Mouse (Mus musculus): ENCODE measurements at regions not wholly inside any gene's neighbourhood (a gene's known extent, or its start where the extent isn't known, plus 50 kb on each side); places are given as distances from the start of the nearest gene placed in this dataset.

DNA sequence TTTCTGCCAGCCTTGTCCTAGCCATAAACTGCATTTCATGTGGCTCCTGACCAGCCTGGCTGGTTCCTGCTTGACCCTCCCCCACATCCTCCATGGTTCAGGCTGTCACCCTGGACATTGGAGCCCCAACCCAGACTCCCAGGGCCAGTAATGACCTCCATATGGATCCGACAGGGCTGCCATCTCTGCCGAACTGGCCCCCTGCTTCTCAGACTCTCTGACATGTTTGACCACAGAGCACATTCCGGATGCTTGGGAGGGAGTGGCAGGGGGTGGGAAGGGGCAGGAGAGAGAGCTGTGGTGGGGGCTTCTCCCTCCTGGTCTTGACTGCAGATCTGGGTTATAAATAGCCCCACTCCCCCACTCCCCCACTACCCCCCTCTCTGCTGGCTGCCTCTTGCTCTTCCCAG lies 59.0 kb upstream of the Actrt2 start:
- TF ChIP-seq CHD2 (IDR thresholded peaks at IDR 0.05; ENCODE audit: low read length), result no peak
- TF ChIP-seq RAD21 (IDR thresholded peaks at IDR 0.05; ENCODE audit: low read depth, low read length), result no peak
- no peak for TF ChIP-seq USF2 (conservative IDR thresholded peaks at IDR 0.05; ENCODE audit: low read depth, low read length)
- no peak for TF ChIP-seq ZMIZ1 (IDR thresholded peaks at IDR 0.05; ENCODE audit: low read depth, low read length)
- no peak for TF ChIP-seq JUN (IDR thresholded peaks at IDR 0.05; ENCODE audit: insufficient read depth, low read depth, low read length)
- TF ChIP-seq ETS1 (conservative IDR thresholded peaks at IDR 0.05; ENCODE audit: low read depth, low read length), result no peak
- no peak for TF ChIP-seq USF1 (IDR thresholded peaks at IDR 0.05; ENCODE audit: low read depth, low read length)
- TF ChIP-seq MAX (IDR thresholded peaks at IDR 0.05; ENCODE audit: low read length), result no peak
- TF ChIP-seq POLR2A (IDR thresholded peaks at IDR 0.05; ENCODE audit: low read depth, low read length), result no peak
- TF ChIP-seq MYC (IDR thresholded peaks at IDR 0.05; ENCODE audit: low read depth, low read length), result no peak
- no peak for TF ChIP-seq EP300 (IDR thresholded peaks at IDR 0.05; ENCODE audit: low read length)
- no peak for TF ChIP-seq HCFC1 (IDR thresholded peaks at IDR 0.05; ENCODE audit: low read depth, low read length)
- no peak for TF ChIP-seq BHLHE40 (IDR thresholded peaks at IDR 0.05; ENCODE audit: low read depth, low read length)
- no peak for TF ChIP-seq CHD1 (IDR thresholded peaks at IDR 0.05; ENCODE audit: low read depth, low read length)
- no peak overlapping the region for H3K27ac ChIP-seq (ENCODE audit: insufficient read depth, low read depth)
- no peak overlapping the region for H3K4me2 ChIP-seq (ENCODE audit: insufficient read depth, low read depth, poor library complexity, severe bottlenecking)
- in situ Hi-C loops (cut with MboI; ENCODE audit: low pct_ligation_motif_present, low pct_unique_long_range_greater_than_20kb, low sequenced_read_pairs) (no loop called here), dilution Hi-C loops (cut with MboI; ENCODE audit: extremely low pct_ligation_motif_present, extremely low pct_unique_long_range_greater_than_20kb, low sequenced_read_pairs) (no loop called here)
- no peak overlapping the region for H3K4me3 ChIP-seq (replicated peaks in 1 of 3; ENCODE audit: low read depth in 2 of 3, low read length in 2 of 3, poor library complexity in 1 of 3)
- peaks cover 54% of the 10 kb centered on the region for H3K9me3 ChIP-seq (replicated peaks; ENCODE audit: low read length)
- H3K9ac ChIP-seq (ENCODE audit: insufficient read depth, low read depth), result no peak overlapping the region
- no peak for DNase-seq (ENCODE audit: extremely low read depth)
- no peaks in the 10 kb centered on the region for H3K36me3 ChIP-seq (replicated peaks in 1 of 2; ENCODE audit: control insufficient read depth in 1 of 2, insufficient read depth in 1 of 2, low read length in 1 of 2)
- no peaks in the 10 kb centered on the region for H3K27me3 ChIP-seq (replicated peaks)
- H3K79me2 ChIP-seq (replicated peaks; ENCODE audit: control insufficient read depth, extremely low read depth, insufficient read depth, poor library complexity, severe bottlenecking), result no peaks in the 10 kb centered on the region
- H3K4me1 ChIP-seq (ENCODE audit: control insufficient read depth in 1 of 2, insufficient read depth in 2 of 2), result no peaks in the 10 kb centered on the region

DNA sequence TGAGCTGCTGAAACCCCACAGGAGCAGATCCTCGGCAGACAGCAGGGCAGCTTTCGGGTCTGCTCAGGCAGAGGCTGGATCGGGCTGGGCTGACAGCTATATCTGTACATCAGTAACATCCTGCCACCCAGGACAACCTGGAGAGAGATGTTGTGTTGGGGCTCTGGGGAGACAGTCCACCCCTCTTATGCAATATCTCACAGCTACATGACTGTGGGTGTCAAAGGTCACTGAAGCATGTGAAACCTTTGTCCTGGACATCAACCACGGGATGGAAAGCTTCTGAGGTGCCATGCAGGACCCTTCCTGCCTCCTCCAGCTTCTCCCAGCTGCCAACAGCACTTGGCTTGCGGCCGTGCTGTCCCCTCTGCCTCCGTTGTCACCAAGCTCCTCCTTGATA lies 60.3 kb upstream of the Actrt2 start:
- Histone ChIP-seq H3K4me1 (ENCODE audit: control insufficient read depth in 1 of 2, insufficient read depth in 2 of 2) (no peaks in the 10 kb centered on the region), H3K36me3 (replicated peaks in 1 of 2; ENCODE audit: control insufficient read depth in 1 of 2, insufficient read depth in 1 of 2, low read length in 1 of 2) (no peaks in the 10 kb centered on the region), H3K79me2 (replicated peaks; ENCODE audit: control insufficient read depth, extremely low read depth, insufficient read depth, poor library complexity, severe bottlenecking) (no peaks in the 10 kb centered on the region), H3K4me2 (ENCODE audit: insufficient read depth, low read depth, poor library complexity, severe bottlenecking) (no peak overlapping the region), H3K4me3 (replicated peaks in 1 of 3; ENCODE audit: low read depth in 2 of 3, low read length in 2 of 3, poor library complexity in 1 of 3) (no peak overlapping the region), H3K27me3 (replicated peaks) (no peaks in the 10 kb centered on the region), H3K9ac (ENCODE audit: insufficient read depth, low read depth) (no peak overlapping the region), H3K9me3 (replicated peaks; ENCODE audit: low read length) (peaks cover 67% of the 10 kb centered on the region), H3K27ac (ENCODE audit: insufficient read depth, low read depth) (no peak overlapping the region)
- TF ChIP-seq IRF4 (IDR thresholded peaks at IDR 0.05; ENCODE audit: low read depth, low read length), result no peak
- TF ChIP-seq MEF2A (IDR thresholded peaks at IDR 0.05; ENCODE audit: borderline replicate concordance, low read depth, low read length), result no peak
- no peak for TF ChIP-seq ZKSCAN1 (IDR thresholded peaks at IDR 0.05; ENCODE audit: borderline replicate concordance, low read depth, low read length)
- DNase-seq (ENCODE audit: extremely low read depth), result no peak
- dilution Hi-C loops (cut with MboI; ENCODE audit: extremely low pct_ligation_motif_present, extremely low pct_unique_long_range_greater_than_20kb, low sequenced_read_pairs), result no loop called here
- in situ Hi-C loops (cut with MboI; ENCODE audit: low pct_ligation_motif_present, low pct_unique_long_range_greater_than_20kb, low sequenced_read_pairs), result no loop called here
